In the genomic region with DNA sequence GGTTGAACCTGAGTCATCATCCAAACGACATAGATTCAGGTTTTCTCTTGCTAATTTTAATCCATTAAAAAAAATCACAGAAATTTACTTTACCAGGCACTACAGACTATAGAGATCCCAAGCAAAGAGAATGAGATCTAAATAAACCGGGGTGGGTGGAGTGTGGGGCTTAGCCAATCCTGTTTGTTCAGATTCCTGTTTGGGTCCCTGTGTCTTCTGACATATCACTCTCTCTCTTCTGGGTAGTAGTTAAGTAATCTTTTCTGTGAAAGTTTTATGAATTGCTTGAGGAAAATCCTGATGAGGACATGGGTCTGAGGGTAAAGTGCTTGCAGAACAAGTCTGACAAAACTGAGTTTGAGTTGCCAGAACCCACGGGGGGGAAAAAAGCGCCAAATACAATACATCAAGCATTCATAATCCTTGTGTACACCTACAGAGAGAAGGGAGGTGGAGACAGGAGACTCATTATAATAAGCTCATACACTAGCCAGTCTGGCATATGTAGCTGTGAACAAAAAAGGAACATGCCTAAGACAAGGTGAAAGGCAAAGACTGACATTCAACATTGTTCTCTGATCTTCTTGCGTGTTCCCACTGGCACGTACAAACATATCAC, we compare ENCODE assay signal across 16 mouse cellular contexts.
"Had no signal": no experiment of that assay in that cellular context is flagged by ENCODE, and none has a peak within 500 bp of the region (broad histone marks: within the 10 kb centered on the region; RNA-seq: fewer than 3 reads in every experiment).

No protein-coding gene starts in this region.

- H3K9me3 ChIP-seq: liver, embryonic 13.5 days; liver, embryonic 15.5 days; lung, embryonic 15.5 days; megakaryocyte, embryonic 14.5 days; midbrain, embryonic 13.5 days; midbrain, embryonic 15.5 days; neural tube, embryonic 12.5 days had no signal

- ATAC-seq: liver, postnatal 0 days; lung, postnatal 0 days; midbrain, embryonic 13.5 days; midbrain, embryonic 15.5 days had no signal

- H3K27me3 ChIP-seq: liver, embryonic 13.5 days; liver, embryonic 15.5 days; lung, embryonic 15.5 days; megakaryocyte, embryonic 14.5 days; midbrain, embryonic 13.5 days; midbrain, embryonic 15.5 days; neural tube, embryonic 12.5 days had no signal

- H3K36me3 ChIP-seq: liver, embryonic 13.5 days; liver, embryonic 15.5 days; lung, embryonic 15.5 days; midbrain, embryonic 13.5 days; midbrain, embryonic 15.5 days; neural tube, embryonic 12.5 days had no signal

- H3K4me1 ChIP-seq: liver, embryonic 13.5 days; liver, embryonic 15.5 days; lung, embryonic 15.5 days; megakaryocyte, embryonic 14.5 days; midbrain, embryonic 15.5 days; neural tube, embryonic 12.5 days had no signal

- H3K4me3 ChIP-seq: liver, embryonic 13.5 days; liver, embryonic 15.5 days; lung, embryonic 15.5 days; megakaryocyte, embryonic 14.5 days; midbrain, embryonic 13.5 days; midbrain, embryonic 15.5 days; neural tube, embryonic 12.5 days had no signal

- H3K27ac ChIP-seq: liver, embryonic 13.5 days; liver, embryonic 15.5 days; lung, embryonic 15.5 days; macrophage; midbrain, embryonic 13.5 days; midbrain, embryonic 15.5 days; neural tube, embryonic 12.5 days had no signal

- H3K4me2 ChIP-seq: liver, embryonic 13.5 days; liver, embryonic 15.5 days; lung, embryonic 15.5 days; midbrain, embryonic 13.5 days; midbrain, embryonic 15.5 days; neural tube, embryonic 12.5 days had no signal

- H3K9ac ChIP-seq: liver, embryonic 13.5 days; liver, embryonic 15.5 days; liver, postnatal 0 days; lung, embryonic 15.5 days; midbrain, embryonic 13.5 days; midbrain, embryonic 15.5 days; neural tube, embryonic 12.5 days had no signal

- DNase-seq: liver, embryonic 13.5 days; liver, postnatal 0 days; lung, adult 2 months; lung, postnatal 14 days; lung, postnatal 36 days; right cerebral cortex, postnatal 14 days; thymus, adult 2 months; thymus, postnatal 36 days had no signal
